Mouse (Mus musculus): ENCODE measurements around the gene Card6.

Card6 gene

GRCm38 (mm10) chr15:5129111-5129805 lies 20.9 kb upstream of the Card6 start:
- in situ Hi-C loops (cut with MseI, MboI) = no loop called here

- in situ Hi-C loops (cut with MseI, MboI) = no loop called here
Measured at GRCm38 (mm10) chr15:5128176-5128940, 20.0 kb upstream of the Card6 start.

- in situ Hi-C loops (cut with MseI, MboI) = no loop called here
Measured at GRCm38 (mm10) chr15:5127487-5127886, 19.1 kb upstream of the Card6 start.

GRCm38 (mm10) chr15:5126456-5126855 lies 18.1 kb upstream of the Card6 start:
- in situ Hi-C loops (cut with MseI, MboI) = no loop called here

- in situ Hi-C loops (cut with MseI, MboI) = no loop called here
Measured at GRCm38 (mm10) chr15:5121535-5122313, 13.4 kb upstream of the Card6 start.

GRCm38 (mm10) chr15:5119707-5120106 lies 11.4 kb upstream of the Card6 start:
- in situ Hi-C loops (cut with MseI, MboI) = no loop called here

GRCm38 (mm10) chr15:5119192-5119591 lies 10.9 kb upstream of the Card6 start:
- in situ Hi-C loops (cut with MseI, MboI) = no loop called here

- in situ Hi-C loops (cut with MseI, MboI) = no loop called here
Measured at GRCm38 (mm10) chr15:5118626-5119025, 10.3 kb upstream of the Card6 start.

GRCm38 (mm10) chr15:5117031-5117601 lies 8.8 kb upstream of the Card6 start:
- in situ Hi-C loops (cut with MseI, MboI) = no loop called here

GRCm38 (mm10) chr15:5116270-5117030 lies 8.1 kb upstream of the Card6 start, which contains the start of gene Rpl37:
Gene Rpl37 (plus strand): TSS chr15:5116645.
- in situ Hi-C loops (cut with MseI, MboI) = no loop called here

GRCm38 (mm10) chr15:5115173-5115572 lies 6.8 kb upstream of the Card6 start:
- in situ Hi-C loops (cut with MseI, MboI) = no loop called here

- in situ Hi-C loops (cut with MseI, MboI) = no loop called here
Measured at GRCm38 (mm10) chr15:5112651-5113050, 4.3 kb upstream of the Card6 start.

- in situ Hi-C loops (cut with MseI, MboI) = no loop called here
Measured at GRCm38 (mm10) chr15:5108655-5109040, 309 bp upstream of the Card6 start.

GRCm38 (mm10) chr15:5106293-5106692 lies 2.0 kb downstream of the Card6 start:
- in situ Hi-C loops (cut with MseI, MboI) = no loop called here

- in situ Hi-C loops (cut with MseI, MboI) = no loop called here
Measured at GRCm38 (mm10) chr15:5105891-5106290, 2.4 kb downstream of the Card6 start.

- in situ Hi-C loops (cut with MseI, MboI) = no loop called here
Measured at GRCm38 (mm10) chr15:5102312-5102711, 6.0 kb downstream of the Card6 start.

- in situ Hi-C loops (cut with MseI, MboI) = no loop called here
Measured at GRCm38 (mm10) chr15:5097376-5097775, 11.0 kb downstream of the Card6 start.

GRCm38 (mm10) chr15:5095534-5096301 lies 12.6 kb downstream of the Card6 start:
- in situ Hi-C loops (cut with MseI, MboI) = no loop called here

- in situ Hi-C loops (cut with MseI, MboI) = no loop called here
Measured at GRCm38 (mm10) chr15:5090131-5090530, 18.2 kb downstream of the Card6 start.

- in situ Hi-C loops (cut with MseI, MboI) = no loop called here
Measured at GRCm38 (mm10) chr15:5088850-5089608, 19.3 kb downstream of the Card6 start.

Data from mouse trophoblast stem cell (cell line).